In genomic region chr15:97178286-97178685, GRCm38 (mm10) we compare ENCODE assay signal across 18 mouse cellular contexts.
DNase-seq lines count a peak whose midpoint lies in the region; ATAC-seq and TF ChIP-seq lines count a peak whose summit lies in the region.
"Had no signal": no experiment of that assay in that cellular context is flagged by ENCODE, and none has a peak within 500 bp of the region (broad histone marks: within the 10 kb centered on the region; RNA-seq: fewer than 3 reads in every experiment).

No protein-coding gene starts in this region.

- TF ChIP-seq CTCF in forebrain, postnatal 0 days (IDR thresholded peaks at IDR 0.05; ENCODE audit: low read depth), result no peak

- H3K27me3 ChIP-seq in forebrain, embryonic 13.5 days, result no peaks in the 10 kb centered on the region
- H3K27me3 ChIP-seq in forebrain, postnatal 0 days (ENCODE audit: insufficient read depth, low read length), result no peaks in the 10 kb centered on the region
- no peaks in the 10 kb centered on the region for H3K27me3 ChIP-seq in limb, embryonic 13.5 days
- H3K27me3 ChIP-seq in limb, embryonic 10.5 days (ENCODE audit: low read depth, poor library complexity, severe bottlenecking), result no peaks in the 10 kb centered on the region
- no peaks in the 10 kb centered on the region for H3K27me3 ChIP-seq in embryonic facial prominence, embryonic 15.5 days
- no peaks in the 10 kb centered on the region for H3K27me3 ChIP-seq in midbrain, embryonic 14.5 days (ENCODE audit: control insufficient read depth, insufficient read depth, low read length)
- H3K27me3 ChIP-seq: embryonic facial prominence, embryonic 12.5 days had no signal

- no peak overlapping the region for H3K4me3 ChIP-seq in forebrain, embryonic 13.5 days
- H3K4me3 ChIP-seq in forebrain, postnatal 0 days (ENCODE audit: low read depth, low read length), result no peak overlapping the region
- no peak overlapping the region for H3K4me3 ChIP-seq in limb, embryonic 13.5 days
- no peak overlapping the region for H3K4me3 ChIP-seq in limb, embryonic 10.5 days
- H3K4me3 ChIP-seq in embryonic facial prominence, embryonic 15.5 days (replicated peaks), result no peak overlapping the region
- H3K4me3 ChIP-seq in midbrain, embryonic 14.5 days (replicated peaks; ENCODE audit: low read depth, low read length), result no peak overlapping the region
- H3K4me3 ChIP-seq: embryonic facial prominence, embryonic 12.5 days had no signal

- DNase-seq in forebrain, postnatal 0 days, result no peak
- no peak for DNase-seq in limb, embryonic 10.5 days (ENCODE audit: low spot score)
- DNase-seq in midbrain, embryonic 14.5 days, result peak; percentile 65
- no peak for DNase-seq in kidney, postnatal 36 days
- DNase-seq: adrenal gland, postnatal 14 days; cerebellum, adult 18-20 months; heart, adult 18-20 months; kidney, adult 18-20 months; kidney, postnatal 25 days; lung, adult 18-20 months; lung, postnatal 36 days; right cerebral cortex, adult 18-20 months; thymus, adult 2 months had no signal

- H3K36me3 ChIP-seq in forebrain, embryonic 13.5 days (ENCODE audit: poor library complexity, severe bottlenecking), result no peaks in the 10 kb centered on the region
- no peaks in the 10 kb centered on the region for H3K36me3 ChIP-seq in forebrain, postnatal 0 days (ENCODE audit: insufficient read depth)
- H3K36me3 ChIP-seq in limb, embryonic 13.5 days, result no peaks in the 10 kb centered on the region
- no peaks in the 10 kb centered on the region for H3K36me3 ChIP-seq in limb, embryonic 10.5 days
- no peaks in the 10 kb centered on the region for H3K36me3 ChIP-seq in embryonic facial prominence, embryonic 15.5 days
- H3K36me3 ChIP-seq in midbrain, embryonic 14.5 days (ENCODE audit: control insufficient read depth, insufficient read depth, low read length), result no peaks in the 10 kb centered on the region
- H3K36me3 ChIP-seq: embryonic facial prominence, embryonic 12.5 days had no signal

- peaks cover 13% of the 10 kb centered on the region for H3K4me1 ChIP-seq in forebrain, embryonic 13.5 days
- H3K4me1 ChIP-seq in forebrain, postnatal 0 days (ENCODE audit: insufficient read depth), result 0 out of 2 replicates have a peak, but pooled peaks cover 11% of the 10 kb centered on the region
- peaks cover 19% of the 10 kb centered on the region for H3K4me1 ChIP-seq in limb, embryonic 13.5 days
- peaks cover 30% of the 10 kb centered on the region for H3K4me1 ChIP-seq in limb, embryonic 10.5 days
- 0 out of 2 replicates have a peak, but pooled peaks cover 7% of the 10 kb centered on the region for H3K4me1 ChIP-seq in embryonic facial prominence, embryonic 15.5 days
- H3K4me1 ChIP-seq in midbrain, embryonic 14.5 days (ENCODE audit: control insufficient read depth, insufficient read depth, low read length), result peaks cover 23% of the 10 kb centered on the region

- peak overlapping the region; percentile 69 for H3K27ac ChIP-seq in forebrain, embryonic 13.5 days
- H3K27ac ChIP-seq in forebrain, postnatal 0 days (ENCODE audit: low read depth, low read length), result no peak overlapping the region
- H3K27ac ChIP-seq in limb, embryonic 13.5 days, result peak overlapping the region; percentile 22; the same call in 1 of the 2 replicates
- H3K27ac ChIP-seq in limb, embryonic 10.5 days, result no peak overlapping the region
- 0 out of 2 replicates have a peak overlapping the region, but pooled peaks have one; percentile 4 for H3K27ac ChIP-seq in embryonic facial prominence, embryonic 15.5 days (replicated peaks)
- peak overlapping the region; percentile 81 for H3K27ac ChIP-seq in midbrain, embryonic 14.5 days (replicated peaks; ENCODE audit: low read depth, low read length)

- H3K4me2 ChIP-seq in forebrain, embryonic 13.5 days, result no peak overlapping the region
- H3K4me2 ChIP-seq in forebrain, postnatal 0 days (ENCODE audit: low read depth), result no peak overlapping the region
- no peak overlapping the region for H3K4me2 ChIP-seq in limb, embryonic 13.5 days (replicated peaks)
- no peak overlapping the region for H3K4me2 ChIP-seq in embryonic facial prominence, embryonic 15.5 days (replicated peaks)
- H3K4me2 ChIP-seq in midbrain, embryonic 14.5 days (ENCODE audit: low read length), result no peak overlapping the region
- H3K4me2 ChIP-seq: embryonic facial prominence, embryonic 12.5 days had no signal

- WGBS in forebrain, embryonic 13.5 days, result 80% methylated on average over 3 of the region's 3 CpGs
- 62% methylated on average over 3 of the region's 3 CpGs for WGBS in forebrain, postnatal 0 days
- 46% methylated on average over 3 of the region's 3 CpGs for whole genome bisulfite sequencing in limb, embryonic 13.5 days
- 68% methylated on average over 3 of the region's 3 CpGs for WGBS in limb, embryonic 10.5 days
- WGBS in embryonic facial prominence, embryonic 15.5 days, result 25% methylated on average over 3 of the region's 3 CpGs
- 19% methylated on average over 3 of the region's 3 CpGs for WGBS in midbrain, embryonic 14.5 days

- no peak for ATAC-seq in forebrain, embryonic 13.5 days
- no peak for ATAC-seq in forebrain, postnatal 0 days
- ATAC-seq in limb, embryonic 13.5 days (ENCODE audit: low FRiP score, low read depth), result no peak
- no peak for ATAC-seq in embryonic facial prominence, embryonic 15.5 days (ENCODE audit: insufficient number of reproducible peaks, low FRiP score, low TSS enrichment, low read depth)
- ATAC-seq in midbrain, embryonic 14.5 days (ENCODE audit: low FRiP score, low TSS enrichment), result no peak
- ATAC-seq in CD4-positive, CD25-positive, alpha-beta regulatory T cell, adult 4 months, result no peak

- no peaks in the 10 kb centered on the region for H3K9me3 ChIP-seq in forebrain, embryonic 13.5 days (replicated peaks)
- no peaks in the 10 kb centered on the region for H3K9me3 ChIP-seq in forebrain, postnatal 0 days (ENCODE audit: low read length)
- no peaks in the 10 kb centered on the region for H3K9me3 ChIP-seq in limb, embryonic 13.5 days
- H3K9me3 ChIP-seq in limb, embryonic 10.5 days (replicated peaks), result no peaks in the 10 kb centered on the region
- no peaks in the 10 kb centered on the region for H3K9me3 ChIP-seq in embryonic facial prominence, embryonic 15.5 days (replicated peaks)
- no peaks in the 10 kb centered on the region for H3K9me3 ChIP-seq in midbrain, embryonic 14.5 days (ENCODE audit: control insufficient read depth, low read length)
- H3K9me3 ChIP-seq: embryonic facial prominence, embryonic 12.5 days had no signal

- H3K9ac ChIP-seq in forebrain, embryonic 13.5 days, result no peak overlapping the region
- H3K9ac ChIP-seq in forebrain, postnatal 0 days, result no peak overlapping the region
- no peak overlapping the region for H3K9ac ChIP-seq in limb, embryonic 13.5 days
- no peak overlapping the region for H3K9ac ChIP-seq in embryonic facial prominence, embryonic 15.5 days
- H3K9ac ChIP-seq in midbrain, embryonic 14.5 days (replicated peaks; ENCODE audit: low read length), result no peak overlapping the region
- H3K9ac ChIP-seq: embryonic facial prominence, embryonic 12.5 days had no signal

Comparison
In these comparisons a context has a peak if more than half of its experiments do, and no peak if none do; other contexts are left out.
1. H3K27ac ChIP-seq: peak in forebrain, embryonic 13.5 days (single experiment), limb, embryonic 13.5 days (single experiment), embryonic facial prominence, embryonic 15.5 days (single experiment) and midbrain, embryonic 14.5 days (single experiment); none in forebrain, postnatal 0 days (single experiment) and limb, embryonic 10.5 days (single experiment).